Mouse (Mus musculus) frontal cortex, postnatal 36 days (tissue): Measurements from ENCODE around the gene Kctd15.

Source experiments
- DNase-seq, 2 experiments: peaks; one replicate each; pipeline ENCODE4 v3.0.0; 2022; ENCODE audit warnings: low spot score in 2 of 2

Kctd15 gene

DNA sequence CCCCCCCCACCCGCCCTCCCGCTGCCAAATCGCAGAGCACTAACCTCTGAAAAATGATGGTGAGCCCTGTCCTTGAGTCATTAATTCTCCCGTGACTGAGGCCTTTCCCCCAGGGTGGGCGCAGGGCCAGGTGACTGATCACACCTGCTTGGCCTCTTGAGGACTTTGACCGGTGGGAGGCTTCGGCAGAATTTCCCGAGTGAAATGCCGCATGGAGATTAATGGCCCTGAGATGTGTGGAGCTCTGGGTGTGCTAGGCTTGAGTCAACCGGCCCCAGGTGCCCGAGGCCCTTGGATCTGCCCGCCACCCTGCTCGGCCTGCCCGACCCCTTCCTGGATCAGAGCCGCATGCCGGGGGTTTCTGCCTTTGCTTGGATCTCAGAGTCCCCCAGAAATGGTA, 11.3 kb upstream of the Kctd15 start:
- DNase-seq, result no peak

GRCm38 (mm10) chr7:34663145-34663544, 6.6 kb upstream of the Kctd15 start:
- DNase-seq, result no peak

DNA sequence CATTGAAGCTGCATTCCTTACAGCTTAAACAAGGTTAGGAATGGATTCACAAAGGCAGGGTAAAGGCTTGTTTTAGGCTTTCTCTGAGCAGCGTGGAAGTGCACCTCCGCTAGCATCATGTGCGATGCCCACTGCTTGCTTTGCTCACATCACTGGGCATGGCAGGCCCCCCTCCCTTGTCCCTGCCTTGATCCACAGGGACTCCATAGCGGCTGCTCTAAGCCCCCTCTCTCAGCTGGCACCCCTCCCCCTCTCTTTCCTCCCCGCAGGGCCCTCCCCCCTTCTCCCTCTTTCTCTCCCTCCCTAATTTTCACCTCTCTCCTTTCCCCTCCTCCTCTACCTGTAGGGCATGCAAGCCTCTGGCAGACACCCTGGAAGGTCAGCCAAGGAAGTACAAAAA, 5.7 kb upstream of the Kctd15 start:
- DNase-seq, result no peak

DNA sequence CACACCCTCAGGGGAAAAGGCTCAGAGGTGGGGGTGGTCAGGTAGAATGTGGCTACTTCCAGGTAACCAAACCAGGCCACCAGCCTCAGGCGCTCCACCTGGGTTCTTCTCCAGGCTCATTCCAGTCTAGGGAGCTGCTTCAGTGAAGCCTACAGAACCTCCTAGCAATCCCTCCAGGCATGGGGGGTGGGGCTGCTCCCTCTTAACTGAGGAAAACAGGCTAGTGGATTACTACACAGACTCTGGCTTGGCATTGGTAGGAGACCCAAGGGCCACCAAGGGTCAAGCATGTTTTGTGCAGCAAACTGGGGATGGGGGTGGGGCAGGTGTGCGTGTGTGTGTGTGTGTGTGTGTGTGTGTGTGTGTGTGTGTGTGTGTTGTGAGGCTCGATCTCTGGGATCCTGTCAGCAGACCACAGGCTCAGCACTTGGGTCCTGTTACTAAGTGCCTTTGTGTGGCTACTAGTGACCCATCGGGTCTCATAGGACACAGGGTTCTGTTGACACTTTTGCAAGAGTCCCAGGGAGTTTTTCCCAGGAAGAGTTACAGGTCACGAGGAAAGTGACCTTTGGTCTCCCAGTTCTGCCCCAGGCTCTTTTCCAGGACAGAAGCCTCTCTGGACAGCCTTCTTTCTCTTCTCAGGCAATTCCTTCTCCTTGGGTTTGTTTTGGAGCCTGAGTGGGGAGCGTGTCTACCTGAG, 3.0 kb upstream of the Kctd15 start:
- DNase-seq, result no peak

- DNase-seq, result peak; percentile 78 to 82
Measured at GRCm38 (mm10) chr7:34655086-34655839, 1.3 kb downstream of the Kctd15 start.

- DNase-seq, result peak; percentile 56 to 66
Measured at GRCm38 (mm10) chr7:34654441-34655085, 2.0 kb downstream of the Kctd15 start.

- DNase-seq, result peak in 1 of 2 experiments; percentile 21
Measured at GRCm38 (mm10) chr7:34653731-34654440, 2.6 kb downstream of the Kctd15 start.

- peak in 1 of 2 experiments; percentile 19 for DNase-seq
Measured at GRCm38 (mm10) chr7:34652751-34653502, 3.6 kb downstream of the Kctd15 start.

- DNase-seq, result no peak
Measured at GRCm38 (mm10) chr7:34651381-34651780, 5.2 kb downstream of the Kctd15 start.

DNA sequence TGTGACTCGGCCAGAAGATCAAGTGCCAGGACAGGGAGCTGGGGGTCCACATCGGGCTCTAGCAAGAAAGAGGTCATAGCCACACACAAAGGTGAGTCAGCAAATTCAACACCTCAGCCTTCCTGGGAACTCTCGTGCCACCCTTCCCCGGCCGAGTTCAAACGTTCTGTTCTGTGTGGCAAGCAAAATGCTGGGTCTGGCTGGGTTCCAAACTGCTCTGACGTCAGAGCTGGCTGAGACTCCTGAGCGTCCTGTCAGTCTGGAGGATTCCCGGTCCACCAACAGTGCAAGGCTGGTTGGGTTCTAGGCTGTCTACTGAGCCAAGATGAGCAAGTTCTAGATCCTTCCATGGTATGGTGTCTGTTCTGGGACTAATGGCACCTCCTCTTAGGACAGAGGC, 9.5 kb downstream of the Kctd15 start:
- DNase-seq, result peak; percentile 21 to 35

GRCm38 (mm10) chr7:34646144-34646795, 10.3 kb downstream of the Kctd15 start:
- no peak for DNase-seq

GRCm38 (mm10) chr7:34645623-34646022, 10.9 kb downstream of the Kctd15 start:
- DNase-seq, result no peak

GRCm38 (mm10) chr7:34644591-34644990, 11.9 kb downstream of the Kctd15 start:
- DNase-seq, result no peak

GRCm38 (mm10) chr7:34643329-34643728, 13.2 kb downstream of the Kctd15 start:
- no peak for DNase-seq

GRCm38 (mm10) chr7:34641968-34642367, 14.6 kb downstream of the Kctd15 start:
- no peak for DNase-seq

DNA sequence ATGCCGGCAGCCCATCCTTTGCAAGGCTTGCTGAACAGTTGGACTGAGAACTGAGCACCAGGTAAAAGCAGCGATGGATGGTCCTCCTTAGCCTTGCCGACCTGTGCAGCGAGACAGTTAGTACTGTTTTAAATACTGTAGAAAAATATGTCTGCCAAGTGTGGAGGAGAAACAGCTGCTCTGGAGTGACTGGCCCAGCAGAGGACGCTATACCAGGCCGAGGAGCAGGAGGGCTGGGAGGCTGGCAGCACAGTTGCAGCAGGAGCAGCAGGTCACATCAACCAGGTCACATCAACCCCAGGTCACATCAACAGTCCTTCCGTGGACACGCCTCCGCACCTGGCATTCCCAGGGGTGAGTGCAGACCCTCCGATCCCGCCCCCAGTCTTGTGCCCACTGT, 16.7 kb downstream of the Kctd15 start:
- no peak for DNase-seq

DNA sequence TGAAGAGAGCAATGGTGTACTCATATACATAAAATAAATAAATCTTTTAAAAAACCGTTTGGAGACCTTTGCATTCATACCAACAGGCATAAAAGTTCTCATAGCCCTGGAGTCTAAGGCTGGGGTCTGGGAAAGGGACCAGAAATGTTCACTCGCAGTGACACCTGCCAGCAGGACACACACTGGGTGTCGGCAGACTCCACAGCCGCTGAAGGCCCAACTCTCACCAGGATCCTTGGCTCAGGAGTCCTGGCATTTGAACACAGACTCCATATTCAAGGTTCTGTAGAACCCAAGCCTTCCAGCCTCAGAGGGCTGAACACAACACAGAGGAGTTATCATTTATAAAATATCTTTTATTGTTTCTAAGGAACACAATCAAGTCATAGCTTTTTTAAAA, 19.9 kb downstream of the Kctd15 start:
- no peak for DNase-seq

DNA sequence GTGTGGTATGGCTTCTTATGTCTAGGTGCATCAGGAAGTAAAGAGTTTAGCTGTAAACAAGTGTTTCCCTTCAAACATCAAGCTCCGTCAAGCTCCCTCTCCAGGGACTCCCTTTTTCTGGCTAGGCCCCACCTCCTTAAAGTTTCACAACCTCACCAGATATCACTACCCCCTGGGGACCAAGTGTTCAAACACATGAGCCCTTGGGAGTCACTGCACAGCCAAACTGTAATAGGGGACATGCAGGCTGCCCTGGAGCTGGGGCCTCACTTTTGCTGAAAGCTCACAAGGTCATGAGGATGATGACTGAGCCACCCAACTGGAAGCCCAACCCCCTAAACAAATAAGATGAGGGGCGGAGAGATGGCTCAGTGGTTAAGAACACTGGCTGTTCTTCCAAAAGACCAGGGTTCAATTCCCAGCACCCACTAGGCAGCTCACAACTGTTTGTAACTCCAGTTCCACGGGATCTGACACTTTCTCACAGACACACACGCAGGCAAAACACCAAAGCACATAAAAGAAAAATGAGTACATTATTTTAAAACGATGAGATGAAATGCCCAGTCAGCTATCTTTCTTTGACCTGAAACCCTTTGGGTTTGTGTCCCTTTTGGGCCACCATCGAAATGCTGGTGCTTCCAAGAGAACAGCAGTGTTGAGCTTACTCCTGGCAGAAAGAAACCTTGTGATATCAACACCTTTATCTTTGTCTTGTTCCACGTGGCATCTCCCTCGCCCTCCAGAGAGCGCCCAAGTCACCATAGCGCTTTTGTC, 23.4 kb downstream of the Kctd15 start:
- DNase-seq, result no peak

DNA sequence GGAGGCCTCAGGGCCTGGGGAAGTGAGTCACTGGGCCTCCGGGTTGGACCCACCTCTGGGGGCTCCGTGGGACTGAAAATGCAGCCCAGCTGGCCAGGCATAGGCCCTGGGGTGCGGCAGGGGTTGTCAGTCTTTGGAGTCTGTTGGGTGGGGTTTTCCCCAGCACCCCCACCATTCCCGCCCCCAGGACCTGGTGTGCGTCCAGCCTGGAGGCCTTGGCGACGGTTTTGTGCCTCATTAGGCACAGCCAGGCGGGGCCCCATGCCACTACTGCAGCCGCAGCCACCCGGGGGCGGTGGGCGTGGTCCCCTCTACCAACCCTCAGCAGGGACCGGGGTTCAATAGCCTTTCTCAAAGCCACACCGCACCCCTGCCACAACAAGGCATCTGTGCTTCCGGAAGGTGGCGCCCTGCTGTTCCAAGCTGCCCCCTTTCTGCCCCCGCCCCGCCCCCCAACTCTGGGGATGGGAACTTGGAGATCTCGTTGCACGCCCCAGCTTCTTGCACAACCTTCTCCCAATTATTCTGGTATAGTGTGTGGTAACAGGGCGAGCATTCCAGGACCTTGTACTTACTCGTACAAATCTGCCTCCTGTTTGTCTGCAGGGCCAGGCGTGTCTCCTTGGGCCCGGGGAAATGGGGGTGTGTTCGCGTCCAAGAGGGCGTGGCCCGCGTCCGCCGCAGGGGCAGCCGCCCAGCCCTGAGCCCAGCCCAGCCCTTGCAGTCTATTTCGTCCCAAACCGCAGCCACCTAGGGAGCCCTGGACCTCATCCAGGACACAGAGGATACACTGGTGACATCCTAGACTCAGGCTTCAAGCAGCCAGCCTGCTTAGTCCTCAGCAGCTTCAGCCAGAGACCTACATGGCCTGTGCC, 26.1 kb downstream of the Kctd15 start:
- peak in 1 of 2 experiments; percentile 37 for DNase-seq
